Mouse (Mus musculus) kidney, adult 2 months (tissue): ENCODE measurements around the gene Dennd4a. TPM values are rescaled to one million over a fixed set of nuclear protein-coding genes. Genes with fewer than 3 reads are reported as not detected.

Experiments
- DNase-seq: peaks from one replicate; pipeline ENCODE4 v3.0.0; 2021
- H3K27ac ChIP-seq: fragments of 200-500 bp; 2 replicates; pipeline ENCODE4 v1.5.1; 2012; ENCODE audit warnings: low read depth, low read length, control low read depth, inconsistent platforms; ENCODE audit not compliant: insufficient read depth
- H3K27me3 ChIP-seq: fragments of 200-500 bp; replicated peaks from 2 replicates; pipeline ENCODE4 v1.6.1; 2012; ENCODE audit warnings: mild to moderate bottlenecking, moderate library complexity, low read length, inconsistent platforms; ENCODE audit not compliant: control insufficient read depth, insufficient read depth
- H3K36me3 ChIP-seq: fragments of 200-500 bp; 2 replicates; pipeline ENCODE4 v1.6.1; 2012; ENCODE audit warnings: mild to moderate bottlenecking, moderate library complexity, low read length, inconsistent platforms; ENCODE audit not compliant: control insufficient read depth, insufficient read depth
- H3K4me1 ChIP-seq: fragments of 200-500 bp; 2 replicates; pipeline ENCODE4 v1.6.1; 2011; ENCODE audit warnings: low read length; ENCODE audit not compliant: control insufficient read depth, insufficient read depth
- H3K4me3 ChIP-seq: fragments of 200-500 bp; 2 replicates; pipeline ENCODE4 v1.5.1; 2011; ENCODE audit warnings: mild to moderate bottlenecking, low read depth, low read length, control low read depth; ENCODE audit not compliant: insufficient read depth
- CTCF ChIP-seq: fragments of 200-500 bp; conservative IDR thresholded peaks from 2 replicates; pipeline ENCODE4 v1.5.1; 2011; ENCODE audit warnings: low read depth, mild to moderate bottlenecking, control low read depth, low read length, moderate library complexity, mixed read lengths; ENCODE audit not compliant: insufficient read depth, insufficient read length
- POLR2A ChIP-seq: fragments of 200-500 bp; IDR thresholded peaks from one replicate; pipeline ENCODE4 v1.6.1; 2011; ENCODE audit warnings: low read depth, low read length, control low read depth
- WGBS: fragments of 180-500 bp; shearing (Covaris S2); methylation state at CpG from one replicate; pipeline ENCODE4 v1.1.7; 2018; 5-methylcytosine and 5-hydroxymethylcytosine counted together
- polyA plus RNA-seq: library from polyadenylated mRNA; depleted of rRNA; stranded (reverse); fragments of >200 nt; gene quantifications from 2 replicates; pipeline ENCODE4 v1.2.3, GENCODE M21; 2012; rRNA removed

Gene Dennd4a
- polyA plus RNA-seq = 4.5 and 5.1 TPM in 2 replicates

- no peaks in the 10 kb centered on the region for H3K27me3 ChIP-seq
- under 1% methylated on average over 51 of the region's 51 CpGs for WGBS
- H3K36me3 ChIP-seq = no peaks in the 10 kb centered on the region
- no peaks in the 10 kb centered on the region; the same call in 1 of the 2 replicates for H3K4me1 ChIP-seq
- TF ChIP-seq CTCF (no peak), POLR2A (no peak)
- peak within 1 kb of the TSS; percentile 24; the same call in 1 of the 2 replicates for H3K27ac ChIP-seq
- peak; percentile 99 for DNase-seq
- peak within 1 kb of the TSS; percentile 89 for H3K4me3 ChIP-seq
These were observed at the start of gene Dennd4a for GRCm38 (mm10) chr9:64810822-64811537. Dennd4a (plus strand) TSS chr9:64811340.

GRCm38 (mm10) chr9:64764824-64765223, 46.3 kb upstream of the Dennd4a start:
- H3K4me1 ChIP-seq = no peaks in the 10 kb centered on the region
- DNase-seq = no peak
- 92% methylated on average over 2 of the region's 2 CpGs for WGBS
- TF ChIP-seq CTCF (no peak), POLR2A (no peak)
- no peaks in the 10 kb centered on the region for H3K27me3 ChIP-seq
- no peak overlapping the region for H3K27ac ChIP-seq
- H3K4me3 ChIP-seq = no peak overlapping the region
- no peaks in the 10 kb centered on the region for H3K36me3 ChIP-seq

DNA sequence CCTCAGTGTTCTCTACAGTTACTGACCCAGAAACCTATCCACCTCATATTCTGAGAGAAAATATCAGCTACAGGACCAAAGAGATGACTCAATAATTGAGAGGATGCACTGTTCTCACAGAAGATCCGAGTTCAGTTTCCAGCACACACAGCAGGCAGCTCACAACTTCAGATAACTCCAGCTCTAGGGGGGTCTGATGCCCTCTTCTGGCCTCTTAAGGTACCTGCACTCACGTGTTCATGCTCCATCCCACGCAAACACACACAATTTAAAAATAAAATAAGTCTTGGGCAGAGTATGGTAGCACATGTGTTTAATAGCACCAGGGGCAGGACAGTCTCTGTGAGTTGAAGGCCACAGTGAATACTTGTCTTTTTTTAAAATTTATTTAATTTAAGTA, 45.0 kb upstream of the Dennd4a start:
- Histone ChIP-seq H3K27ac (no peak overlapping the region), H3K36me3 (no peaks in the 10 kb centered on the region), H3K4me3 (no peak overlapping the region), H3K27me3 (no peaks in the 10 kb centered on the region), H3K4me1 (no peaks in the 10 kb centered on the region)
- no peak for DNase-seq
- WGBS = 95% methylated on average over 3 of the region's 3 CpGs
- TF ChIP-seq POLR2A = no peak
- no peak for TF ChIP-seq CTCF

- H3K4me1 ChIP-seq = no peaks in the 10 kb centered on the region
- TF ChIP-seq POLR2A = no peak
- 53% methylated on average over 1 of the region's 1 CpGs for WGBS
- no peaks in the 10 kb centered on the region for H3K36me3 ChIP-seq
- H3K27ac ChIP-seq = no peak overlapping the region
- no peak overlapping the region for H3K4me3 ChIP-seq
- H3K27me3 ChIP-seq = no peaks in the 10 kb centered on the region
- DNase-seq = no peak
These were observed 43.3 kb upstream of the Dennd4a start for GRCm38 (mm10) chr9:64767796-64768195.

- Histone ChIP-seq H3K36me3 (no peaks in the 10 kb centered on the region), H3K4me3 (no peak overlapping the region), H3K4me1 (no peaks in the 10 kb centered on the region), H3K27me3 (no peaks in the 10 kb centered on the region), H3K27ac (no peak overlapping the region)
- peak; percentile 49 for TF ChIP-seq CTCF
- no peak for TF ChIP-seq POLR2A
- 55% methylated on average over 9 of the region's 9 CpGs for WGBS
- DNase-seq = peak; percentile 26
These were observed 42.0 kb upstream of the Dennd4a start for GRCm38 (mm10) chr9:64769066-64769695.

GRCm38 (mm10) chr9:64769911-64770310, 41.2 kb upstream of the Dennd4a start:
- TF ChIP-seq CTCF (no peak), POLR2A (no peak)
- no peaks in the 10 kb centered on the region for H3K27me3 ChIP-seq
- no peaks in the 10 kb centered on the region for H3K36me3 ChIP-seq
- DNase-seq = no peak
- H3K4me1 ChIP-seq = no peaks in the 10 kb centered on the region
- no peak overlapping the region for H3K4me3 ChIP-seq
- H3K27ac ChIP-seq = no peak overlapping the region
- WGBS = 95% methylated on average over 6 of the region's 6 CpGs

GRCm38 (mm10) chr9:64770411-64770849, 40.7 kb upstream of the Dennd4a start:
- Histone ChIP-seq H3K27me3 (no peaks in the 10 kb centered on the region), H3K4me3 (no peak overlapping the region), H3K27ac (no peak overlapping the region), H3K4me1 (no peaks in the 10 kb centered on the region), H3K36me3 (no peaks in the 10 kb centered on the region)
- TF ChIP-seq POLR2A (no peak), CTCF (no peak)
- DNase-seq = no peak
- 88% methylated on average over 5 of the region's 5 CpGs for WGBS
